Mouse (Mus musculus): Measurements from ENCODE around the gene Cntnap4.
"Not testable (repeated sequence)": the region's sequence is repeated elsewhere in the genome, so short reads cannot be mapped to it uniquely, and the experiment has no call there.

Gene Cntnap4

GRCm38 (mm10) chr8:112730583-112731432 is 161.0 kb downstream of the Cntnap4 start:
- DNase-seq (ENCODE audit: low spot score in 2 of 2): no peak

GRCm38 (mm10) chr8:112735575-112735974 is 165.7 kb downstream of the Cntnap4 start:
- DNase-seq (ENCODE audit: low spot score in 2 of 2): no peak

- no peak for DNase-seq (ENCODE audit: low spot score in 2 of 2)
Measured at GRCm38 (mm10) chr8:112743331-112743730, 173.5 kb downstream of the Cntnap4 start.

GRCm38 (mm10) chr8:112747296-112747695 is 177.5 kb downstream of the Cntnap4 start:
- no peak for DNase-seq (ENCODE audit: low spot score in 2 of 2)

- DNase-seq (ENCODE audit: low spot score in 2 of 2): no peak
Measured at GRCm38 (mm10) chr8:112755171-112755570, 185.3 kb downstream of the Cntnap4 start.

GRCm38 (mm10) chr8:112803058-112803457 is 233.2 kb downstream of the Cntnap4 start:
- no peak for DNase-seq (ENCODE audit: low spot score in 2 of 2)

GRCm38 (mm10) chr8:112809382-112809781 is 239.5 kb downstream of the Cntnap4 start:
- no peak for DNase-seq (ENCODE audit: low spot score in 2 of 2)

- DNase-seq (ENCODE audit: low spot score in 2 of 2): no peak
Measured at GRCm38 (mm10) chr8:112841057-112841456, 271.2 kb downstream of the Cntnap4 start.

- DNase-seq (ENCODE audit: low spot score in 2 of 2): not testable (repeated sequence)
Measured at GRCm38 (mm10) chr8:112849541-112849940, 279.7 kb downstream of the Cntnap4 start.

GRCm38 (mm10) chr8:112906458-112907112 is 336.7 kb downstream of the Cntnap4 start:
- DNase-seq (ENCODE audit: low spot score in 2 of 2): no peak

- no peak for DNase-seq (ENCODE audit: low spot score in 2 of 2)
Measured at GRCm38 (mm10) chr8:112909527-112909926, 339.7 kb downstream of the Cntnap4 start.

GRCm38 (mm10) chr8:112911422-112911821 is 341.6 kb downstream of the Cntnap4 start:
- no peak for DNase-seq (ENCODE audit: low spot score in 2 of 2)

GRCm38 (mm10) chr8:112922151-112922550 is 352.3 kb downstream of the Cntnap4 start:
- DNase-seq (ENCODE audit: low spot score in 2 of 2): no peak

- DNase-seq (ENCODE audit: low spot score in 2 of 2): no peak
Measured at GRCm38 (mm10) chr8:112922789-112923188, 352.9 kb downstream of the Cntnap4 start.
